Mouse (Mus musculus) megakaryocyte, embryonic 14.5 days (primary cell): ENCODE measurements around the gene Upk3a.

Experiments
- FLI1 ChIP-seq: IDR thresholded peaks from 2 replicates; pipeline ENCODE4 v1.6.1; 2012; ENCODE audit warnings: low read length, inconsistent platforms, mixed read lengths
- GATA1 ChIP-seq: IDR thresholded peaks from 3 replicates; pipeline ENCODE4 v1.6.1; 2012; ENCODE audit warnings: mixed read lengths, low read length, inconsistent platforms, borderline replicate concordance

DNA sequence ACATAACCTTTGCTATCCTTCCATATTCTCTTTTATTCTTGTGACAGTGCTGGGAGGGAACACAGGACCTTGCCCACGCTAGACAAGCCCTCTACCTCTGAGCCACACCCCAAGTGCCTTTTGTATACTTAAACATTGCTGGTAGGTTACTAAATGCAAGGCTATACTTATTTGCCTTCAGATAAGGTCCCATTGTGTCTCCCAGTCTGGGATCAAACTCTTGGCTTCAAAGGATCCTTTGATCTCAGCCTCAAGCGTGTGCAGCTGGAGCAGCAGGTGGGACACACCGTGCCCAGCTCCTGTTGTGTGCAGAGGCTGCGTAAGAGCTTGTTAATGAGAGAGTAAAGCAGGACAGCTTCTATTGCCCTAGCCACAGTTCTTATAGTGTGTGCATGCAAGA, 10.8 kb downstream of the Upk3a start:
- TF ChIP-seq GATA1 (no peak), FLI1 (no peak)
